Mouse (Mus musculus): ENCODE measurements around the gene Ptn.

Ptn gene

DNA sequence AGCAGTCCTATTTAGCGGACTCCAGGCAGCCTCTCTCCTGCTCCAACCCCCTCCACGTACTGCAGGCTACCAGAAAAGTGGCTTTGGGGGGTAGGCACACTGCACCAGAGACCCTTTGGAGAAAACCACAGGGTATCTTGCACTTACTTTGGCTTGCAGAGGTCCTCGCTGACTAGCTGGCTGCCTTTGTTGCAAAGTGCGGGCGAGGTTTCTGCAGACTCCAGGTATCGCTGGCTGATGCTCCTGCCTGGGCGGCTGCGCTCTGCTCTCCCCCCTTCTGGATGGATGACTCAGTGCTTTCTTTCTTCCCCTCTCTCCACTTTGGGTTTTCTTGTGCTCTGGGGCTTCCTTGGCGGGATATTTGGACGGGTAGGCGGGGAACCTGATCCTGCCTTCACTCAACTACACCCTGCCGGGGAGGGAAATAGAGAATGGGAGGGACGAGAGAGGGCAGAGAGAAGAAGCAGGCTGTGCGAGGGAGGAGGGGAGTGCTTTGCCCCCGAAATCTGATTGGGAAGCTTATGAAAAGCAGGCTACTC, at the start of gene Ptn:
Ptn (minus strand) TSS at position 474 of the 539 bp plus-strand sequence.
- Histone ChIP-seq H3K4me3 (replicated peaks; ENCODE audit: low read length) (peak within 1 kb of the TSS; percentile 74), H3K36me3 (ENCODE audit: insufficient read depth, low read length) (no peaks in the 10 kb centered on the region), H3K4me1 (replicated peaks; ENCODE audit: low read depth, low read length) (peaks cover 18% of the 10 kb centered on the region), H3K9me3 (ENCODE audit: low read length) (no peaks in the 10 kb centered on the region), H3K27me3 (ENCODE audit: insufficient read depth, low read length) (peaks cover 27% of the 10 kb centered on the region)
- TF ChIP-seq POU5F1 (IDR thresholded peaks at IDR 0.05; ENCODE audit: borderline replicate concordance, low read length) (no peak), CTCF (conservative IDR thresholded peaks at IDR 0.05; ENCODE audit: low read length) (no peak), NANOG (IDR thresholded peaks at IDR 0.05; ENCODE audit: borderline replicate concordance, low read length) (no peak)

DNA sequence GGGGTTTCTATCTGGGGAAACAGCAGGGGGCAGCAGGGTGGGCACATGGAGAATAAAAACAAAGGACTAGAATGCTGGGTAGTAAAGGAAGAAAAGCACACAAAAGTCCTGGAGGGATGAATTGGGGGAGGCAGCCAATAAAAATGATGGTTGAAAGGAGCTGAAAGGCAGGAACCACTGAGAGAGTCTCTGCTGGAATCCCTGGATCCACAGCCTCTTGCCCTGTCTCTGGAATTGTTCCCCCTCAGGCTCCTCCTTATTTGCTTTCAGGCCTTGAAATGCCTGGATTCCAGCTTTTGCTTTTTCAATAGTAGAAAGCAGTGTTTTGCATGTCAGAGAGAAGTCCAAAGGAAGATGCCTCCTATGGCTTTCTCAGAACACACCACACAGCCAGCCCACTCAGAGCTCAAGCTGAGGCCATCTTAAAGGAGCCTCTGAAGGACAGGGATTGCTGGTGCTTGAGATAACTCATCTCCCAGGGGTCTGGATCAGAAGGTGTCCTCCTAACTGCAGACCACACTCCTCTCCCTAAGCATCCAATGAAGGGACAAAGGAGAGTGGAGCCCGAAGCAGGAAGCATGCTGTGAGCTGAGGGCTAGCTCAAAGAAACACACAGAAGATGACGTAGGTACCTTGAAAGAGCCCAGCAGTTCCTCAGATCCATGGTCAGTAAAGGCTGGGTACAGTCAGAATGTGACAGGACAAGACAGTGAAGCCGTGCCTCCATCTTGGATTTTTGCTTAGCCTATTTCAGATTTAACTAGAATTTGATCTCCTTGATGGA, 48.4 kb upstream of the Ptn start:
- Histone ChIP-seq H3K9me3 (ENCODE audit: low read length) (no peaks in the 10 kb centered on the region), H3K4me3 (replicated peaks; ENCODE audit: low read length) (no peak overlapping the region), H3K36me3 (ENCODE audit: insufficient read depth, low read length) (no peaks in the 10 kb centered on the region), H3K4me1 (replicated peaks; ENCODE audit: low read depth, low read length) (peaks cover 33% of the 10 kb centered on the region), H3K27me3 (ENCODE audit: insufficient read depth, low read length) (no peaks in the 10 kb centered on the region)
- no peak for TF ChIP-seq NANOG (IDR thresholded peaks at IDR 0.05; ENCODE audit: borderline replicate concordance, low read length)
- no peak for TF ChIP-seq POU5F1 (IDR thresholded peaks at IDR 0.05; ENCODE audit: borderline replicate concordance, low read length)
- TF ChIP-seq CTCF (conservative IDR thresholded peaks at IDR 0.05; ENCODE audit: low read length), result no peak

DNA sequence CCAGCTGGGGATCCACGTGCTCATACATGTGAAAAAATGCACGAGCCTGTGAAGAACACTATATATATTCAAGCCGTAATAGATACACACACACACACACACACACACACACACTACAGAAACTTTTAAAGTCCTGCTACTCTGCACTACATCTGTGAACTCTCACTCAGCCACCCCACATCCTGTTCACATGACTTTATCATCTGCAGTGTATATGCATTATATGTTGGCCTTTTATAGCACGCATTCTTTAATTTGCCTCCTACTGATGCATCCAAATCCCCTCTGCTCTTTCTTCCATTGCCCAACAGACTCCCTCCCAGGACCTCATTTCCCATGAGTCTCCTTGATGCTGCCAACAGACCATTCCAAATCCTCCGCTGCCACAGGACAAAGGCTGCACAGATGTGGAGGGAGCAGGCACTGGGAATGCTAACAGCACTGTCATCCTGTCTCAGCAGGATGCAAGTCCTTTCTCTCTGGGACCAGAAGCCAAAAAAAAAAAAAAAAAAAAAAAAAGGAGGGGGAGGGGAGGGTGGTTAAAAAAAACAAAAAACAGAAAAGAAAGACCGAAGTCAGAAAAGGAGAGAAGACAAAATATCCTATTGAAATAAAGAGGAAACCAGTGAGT, 47.7 kb upstream of the Ptn start:
- H3K4me3 ChIP-seq (replicated peaks; ENCODE audit: low read length), result no peak overlapping the region
- H3K27me3 ChIP-seq (ENCODE audit: insufficient read depth, low read length), result no peaks in the 10 kb centered on the region
- H3K4me1 ChIP-seq (replicated peaks; ENCODE audit: low read depth, low read length), result peaks cover 33% of the 10 kb centered on the region
- TF ChIP-seq CTCF (conservative IDR thresholded peaks at IDR 0.05; ENCODE audit: low read length) (no peak), NANOG (IDR thresholded peaks at IDR 0.05; ENCODE audit: borderline replicate concordance, low read length) (peak; percentile 8; the same call in 1 of the 2 replicates), POU5F1 (IDR thresholded peaks at IDR 0.05; ENCODE audit: borderline replicate concordance, low read length) (no peak)
- H3K36me3 ChIP-seq (ENCODE audit: insufficient read depth, low read length), result no peaks in the 10 kb centered on the region
- no peaks in the 10 kb centered on the region for H3K9me3 ChIP-seq (ENCODE audit: low read length)

DNA sequence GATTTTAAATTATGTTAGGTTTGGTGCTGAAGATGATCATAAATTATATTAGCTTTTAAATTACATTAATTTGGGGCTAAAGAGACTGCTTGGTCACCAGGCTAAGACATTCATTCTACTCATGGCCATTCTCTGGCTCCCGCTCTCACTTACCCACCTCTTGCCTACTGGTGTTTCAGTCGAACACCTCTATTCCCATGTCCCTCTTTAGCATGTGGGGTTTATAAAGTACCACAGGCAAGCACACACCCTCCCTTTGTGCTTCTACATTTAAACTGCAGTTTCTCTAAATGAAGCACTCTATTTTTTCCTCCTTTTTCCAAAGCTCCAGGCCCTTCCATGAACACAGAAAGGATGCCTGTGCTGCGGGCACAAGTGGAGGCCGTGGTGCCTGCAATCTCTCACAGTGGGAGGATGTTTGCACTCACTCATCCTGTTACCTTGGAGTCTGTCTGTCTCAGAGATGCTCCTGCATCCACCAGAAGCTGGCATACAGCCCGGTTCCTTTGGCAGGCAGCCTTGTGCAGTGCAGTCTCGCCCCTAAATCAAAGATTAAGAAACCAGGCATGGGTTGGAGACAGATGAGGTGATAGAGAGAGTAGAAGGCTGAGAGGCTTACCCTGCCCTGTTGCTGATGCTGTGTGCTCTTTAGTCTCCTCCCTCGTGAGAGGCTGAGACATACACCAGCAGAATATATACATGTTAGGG, 40.6 kb upstream of the Ptn start:
- no peak for TF ChIP-seq NANOG (IDR thresholded peaks at IDR 0.05; ENCODE audit: borderline replicate concordance, low read length)
- no peak for TF ChIP-seq CTCF (conservative IDR thresholded peaks at IDR 0.05; ENCODE audit: low read length)
- TF ChIP-seq POU5F1 (IDR thresholded peaks at IDR 0.05; ENCODE audit: borderline replicate concordance, low read length), result no peak

DNA sequence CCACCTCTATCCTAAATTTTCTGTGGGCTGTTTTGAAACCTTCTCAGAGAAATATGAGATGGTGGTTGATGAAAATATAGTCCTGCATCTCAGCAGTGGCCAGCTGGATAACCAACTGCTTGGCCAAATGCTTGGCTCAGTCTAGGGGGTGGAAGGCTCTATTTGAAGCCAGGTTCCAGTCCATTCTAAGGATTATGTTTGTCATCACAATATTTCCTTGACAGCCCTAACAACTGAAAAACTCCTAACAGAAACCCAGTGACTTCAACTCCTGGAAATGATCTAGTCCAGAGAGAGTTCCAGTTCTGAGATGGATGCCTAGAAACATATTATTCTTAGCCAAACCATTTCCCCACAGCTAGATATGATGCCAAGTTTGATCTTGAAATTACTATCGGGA, 35.3 kb upstream of the Ptn start:
- H3K4me3 ChIP-seq (replicated peaks; ENCODE audit: low read length), result no peak overlapping the region

More for the DNA sequence above, 40.6 kb upstream of the Ptn start:
- no peaks in the 10 kb centered on the region for H3K27me3 ChIP-seq (ENCODE audit: insufficient read depth, low read length)
- no peaks in the 10 kb centered on the region for H3K9me3 ChIP-seq (ENCODE audit: low read length)
- H3K36me3 ChIP-seq (ENCODE audit: insufficient read depth, low read length), result no peaks in the 10 kb centered on the region
- H3K4me3 ChIP-seq (replicated peaks; ENCODE audit: low read length), result no peak overlapping the region
- H3K4me1 ChIP-seq (replicated peaks; ENCODE audit: low read depth, low read length), result no peaks in the 10 kb centered on the region

DNA sequence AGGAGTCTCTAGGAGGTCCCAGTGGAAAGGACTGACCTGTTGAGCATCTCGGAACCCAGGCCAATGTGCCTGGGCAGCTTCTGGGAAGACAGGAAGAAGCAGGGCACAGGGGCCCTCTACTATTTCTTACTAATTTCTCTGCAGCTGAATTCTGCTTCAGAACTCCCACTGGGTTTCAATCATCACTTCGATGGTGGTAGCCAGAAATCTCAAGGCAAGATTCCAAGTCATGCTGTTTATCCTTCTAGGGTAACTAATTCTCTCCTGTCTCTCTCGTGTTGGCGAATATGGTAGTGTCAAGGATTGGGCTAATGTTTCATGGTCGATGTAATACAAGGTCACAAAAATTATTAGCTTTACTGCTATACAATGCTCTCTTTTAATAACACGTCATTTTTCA, 34.2 kb upstream of the Ptn start:
- H3K4me3 ChIP-seq (replicated peaks; ENCODE audit: low read length), result no peak overlapping the region
- no peaks in the 10 kb centered on the region for H3K9me3 ChIP-seq (ENCODE audit: low read length)
- no peak for TF ChIP-seq POU5F1 (IDR thresholded peaks at IDR 0.05; ENCODE audit: borderline replicate concordance, low read length)
- no peaks in the 10 kb centered on the region for H3K4me1 ChIP-seq (replicated peaks; ENCODE audit: low read depth, low read length)
- H3K36me3 ChIP-seq (ENCODE audit: insufficient read depth, low read length), result no peaks in the 10 kb centered on the region
- no peaks in the 10 kb centered on the region for H3K27me3 ChIP-seq (ENCODE audit: insufficient read depth, low read length)

More for the DNA sequence above, 35.3 kb upstream of the Ptn start:
- TF ChIP-seq CTCF (conservative IDR thresholded peaks at IDR 0.05; ENCODE audit: low read length) (no peak), POU5F1 (IDR thresholded peaks at IDR 0.05; ENCODE audit: borderline replicate concordance, low read length) (no peak), NANOG (IDR thresholded peaks at IDR 0.05; ENCODE audit: borderline replicate concordance, low read length) (no peak)
- Histone ChIP-seq H3K9me3 (ENCODE audit: low read length) (no peaks in the 10 kb centered on the region), H3K36me3 (ENCODE audit: insufficient read depth, low read length) (no peaks in the 10 kb centered on the region), H3K4me1 (replicated peaks; ENCODE audit: low read depth, low read length) (no peaks in the 10 kb centered on the region), H3K27me3 (ENCODE audit: insufficient read depth, low read length) (no peaks in the 10 kb centered on the region)

DNA sequence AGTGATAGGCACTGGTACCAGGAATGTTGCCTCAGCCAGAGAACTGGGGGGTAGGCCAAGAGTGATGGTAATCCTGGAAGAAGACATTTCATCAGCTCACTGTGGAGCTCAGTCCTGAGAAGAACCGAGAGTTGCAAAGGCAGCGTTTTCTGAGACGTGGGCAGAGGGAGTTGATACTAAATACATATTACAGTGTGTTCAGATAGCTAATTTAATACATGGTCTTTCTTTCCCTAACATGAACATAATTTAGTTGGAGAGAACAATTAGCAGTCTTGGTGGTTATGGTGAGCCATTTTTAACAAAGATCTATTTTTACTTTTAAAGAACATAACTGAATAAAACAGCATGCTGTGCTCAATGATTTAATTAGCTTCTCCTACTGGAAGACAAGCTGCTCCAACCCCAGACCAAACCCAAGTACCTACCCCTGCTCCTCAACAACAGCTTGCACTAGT, 33.0 kb upstream of the Ptn start:
- Histone ChIP-seq H3K4me1 (replicated peaks; ENCODE audit: low read depth, low read length) (no peaks in the 10 kb centered on the region), H3K4me3 (replicated peaks; ENCODE audit: low read length) (no peak overlapping the region), H3K9me3 (ENCODE audit: low read length) (no peaks in the 10 kb centered on the region), H3K27me3 (ENCODE audit: insufficient read depth, low read length) (no peaks in the 10 kb centered on the region), H3K36me3 (ENCODE audit: insufficient read depth, low read length) (no peaks in the 10 kb centered on the region)
- TF ChIP-seq NANOG (IDR thresholded peaks at IDR 0.05; ENCODE audit: borderline replicate concordance, low read length), result no peak
- TF ChIP-seq POU5F1 (IDR thresholded peaks at IDR 0.05; ENCODE audit: borderline replicate concordance, low read length), result no peak
- TF ChIP-seq CTCF (conservative IDR thresholded peaks at IDR 0.05; ENCODE audit: low read length), result no peak

Data from E14TG2a.4 (cell line).